Mouse (Mus musculus) WW6 (cell line): ENCODE results near the gene Inpp5d.

Experiments used
- DNase-seq: peaks from one replicate; pipeline ENCODE4 v3.0.0-alpha.2; 2013; ENCODE audit warnings: low read depth, low spot score

Gene Inpp5d

GRCm38 (mm10) chr1:87620211-87620668 lies at the start of gene Inpp5d:
Gene Inpp5d, plus strand, starts transcription at chr1:87620312.
- DNase-seq, result no peak

DNA sequence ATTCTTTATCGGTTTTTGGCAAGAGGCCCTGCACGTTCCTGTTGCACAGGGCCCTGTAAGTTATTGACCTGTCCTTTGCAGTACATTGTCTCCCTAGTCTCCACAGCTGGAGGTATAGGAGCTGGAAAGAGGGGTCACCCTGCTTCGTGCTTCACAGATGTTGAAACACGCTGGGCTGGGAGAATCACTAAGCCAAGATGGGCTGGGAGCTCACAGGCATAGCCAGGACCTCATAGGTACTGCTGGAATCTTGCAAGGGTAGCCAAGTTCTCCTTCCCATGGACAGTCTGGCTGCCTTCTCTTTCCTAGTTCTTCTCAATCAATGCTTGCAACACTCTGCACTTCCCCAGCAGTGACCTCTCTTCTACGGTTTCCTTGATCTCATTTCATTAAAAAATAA lies 46.9 kb upstream of the Inpp5d start:
- no peak for DNase-seq

- no peak for DNase-seq
Measured at GRCm38 (mm10) chr1:87573800-87574215, 46.3 kb upstream of the Inpp5d start, which contains the start of gene Ngef. Gene Ngef, minus strand, starts transcription at chr1:87573870.

- DNase-seq, result no peak
Measured at GRCm38 (mm10) chr1:87574353-87574752, 45.8 kb upstream of the Inpp5d start.

- no peak for DNase-seq
Measured at GRCm38 (mm10) chr1:87574785-87575184, 45.3 kb upstream of the Inpp5d start.

- DNase-seq, result no peak
Measured at GRCm38 (mm10) chr1:87578965-87579364, 41.1 kb upstream of the Inpp5d start.

- no peak for DNase-seq
Measured at GRCm38 (mm10) chr1:87580824-87581223, 39.3 kb upstream of the Inpp5d start.

DNA sequence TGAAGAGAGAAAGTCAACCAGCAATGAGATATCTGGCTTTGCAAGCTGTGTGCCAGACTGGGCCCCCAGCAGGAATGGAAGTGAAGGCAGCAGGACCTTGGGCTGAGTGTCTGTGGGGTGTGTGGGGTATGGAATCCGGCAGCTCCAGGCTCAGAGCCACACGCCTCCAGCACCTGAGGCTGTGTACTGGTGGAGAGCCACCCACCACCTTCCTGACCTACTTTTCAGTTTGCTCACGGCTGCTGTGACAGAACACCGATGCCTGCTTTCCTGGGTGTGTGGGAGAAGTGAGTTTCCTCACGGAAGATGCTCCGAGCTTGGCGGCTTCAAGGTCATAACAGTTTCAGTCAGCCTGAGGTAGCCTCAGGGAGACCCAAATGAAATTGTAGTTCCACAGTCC lies 30.9 kb upstream of the Inpp5d start:
- DNase-seq, result no peak

- DNase-seq, result no peak
Measured at GRCm38 (mm10) chr1:87589980-87590379, 30.1 kb upstream of the Inpp5d start.

GRCm38 (mm10) chr1:87594261-87594660 lies 25.9 kb upstream of the Inpp5d start:
- DNase-seq, result no peak

DNA sequence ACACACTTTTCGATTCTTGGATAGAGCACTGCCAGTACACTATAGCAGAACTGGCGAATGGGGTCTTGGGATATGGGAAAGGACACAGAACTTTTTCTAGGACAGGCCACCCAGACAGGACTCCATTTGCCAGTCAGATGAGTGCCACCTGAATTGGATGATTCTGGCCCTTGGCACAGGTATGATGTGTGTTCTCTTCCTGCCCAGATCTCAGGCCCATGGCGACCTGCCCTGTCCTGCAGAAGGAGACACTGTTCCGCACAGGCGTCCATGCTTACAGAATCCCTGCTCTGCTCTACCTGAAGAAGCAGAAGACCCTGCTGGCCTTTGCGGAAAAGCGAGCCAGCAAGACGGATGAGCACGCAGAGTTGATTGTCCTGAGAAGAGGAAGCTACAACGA lies 25.4 kb upstream of the Inpp5d start:
- no peak for DNase-seq

GRCm38 (mm10) chr1:87600533-87600932 lies 19.6 kb upstream of the Inpp5d start:
- DNase-seq, result no peak

DNA sequence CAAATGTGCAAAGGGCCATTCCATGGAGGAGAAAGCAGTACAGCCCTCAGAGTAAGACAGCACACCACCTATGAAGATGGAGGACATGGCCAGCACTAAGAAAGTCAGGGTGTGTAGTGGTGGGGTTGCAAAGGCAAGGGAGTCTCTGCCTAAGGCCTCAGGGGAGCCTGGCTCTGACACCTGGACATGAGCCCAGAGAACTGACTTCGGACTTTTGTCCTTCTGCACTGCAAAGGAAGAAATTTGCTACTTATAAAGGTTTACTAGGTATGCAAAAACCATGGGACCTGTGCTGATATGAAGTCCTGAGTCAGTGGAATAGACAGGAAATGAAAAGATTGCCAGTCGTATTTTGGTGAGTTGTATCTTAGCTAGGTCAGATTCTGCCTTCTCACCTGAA lies 18.3 kb upstream of the Inpp5d start:
- DNase-seq, result no peak

GRCm38 (mm10) chr1:87603389-87603788 lies 16.7 kb upstream of the Inpp5d start:
- no peak for DNase-seq

- no peak for DNase-seq
Measured at GRCm38 (mm10) chr1:87605296-87605695, 14.8 kb upstream of the Inpp5d start.

- no peak for DNase-seq
Measured at GRCm38 (mm10) chr1:87607385-87608091, 12.6 kb upstream of the Inpp5d start.

DNA sequence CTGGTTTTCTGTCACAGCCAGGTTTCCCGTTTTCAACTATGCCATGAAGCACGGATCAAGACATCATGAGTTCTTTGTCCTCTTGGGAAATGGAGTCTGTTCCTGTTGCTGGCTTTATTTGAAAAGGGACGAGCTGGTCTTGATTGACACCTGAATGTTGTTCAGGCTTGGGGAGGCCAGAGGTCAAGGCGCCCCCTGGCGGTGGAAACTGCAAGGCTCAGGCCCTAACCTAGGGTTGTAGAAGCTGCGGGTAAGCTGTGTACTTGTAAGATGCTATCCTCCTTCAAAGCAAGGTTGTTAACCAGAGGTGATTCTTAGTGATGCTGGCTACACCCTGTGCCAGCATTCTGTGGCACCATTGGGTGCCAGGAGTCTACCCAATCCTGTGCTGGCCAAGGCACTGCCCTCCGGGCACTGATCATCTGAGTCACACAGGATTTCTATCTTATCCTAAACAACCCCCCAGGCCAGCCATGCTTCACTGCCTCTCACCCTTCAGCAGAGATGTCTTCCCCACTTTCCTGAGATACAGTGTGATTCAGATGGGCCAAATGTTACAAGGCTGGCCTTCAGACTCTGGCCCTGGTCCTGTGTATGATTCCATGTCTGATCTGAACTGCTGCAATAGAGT lies 11.6 kb upstream of the Inpp5d start:
- no peak for DNase-seq

DNA sequence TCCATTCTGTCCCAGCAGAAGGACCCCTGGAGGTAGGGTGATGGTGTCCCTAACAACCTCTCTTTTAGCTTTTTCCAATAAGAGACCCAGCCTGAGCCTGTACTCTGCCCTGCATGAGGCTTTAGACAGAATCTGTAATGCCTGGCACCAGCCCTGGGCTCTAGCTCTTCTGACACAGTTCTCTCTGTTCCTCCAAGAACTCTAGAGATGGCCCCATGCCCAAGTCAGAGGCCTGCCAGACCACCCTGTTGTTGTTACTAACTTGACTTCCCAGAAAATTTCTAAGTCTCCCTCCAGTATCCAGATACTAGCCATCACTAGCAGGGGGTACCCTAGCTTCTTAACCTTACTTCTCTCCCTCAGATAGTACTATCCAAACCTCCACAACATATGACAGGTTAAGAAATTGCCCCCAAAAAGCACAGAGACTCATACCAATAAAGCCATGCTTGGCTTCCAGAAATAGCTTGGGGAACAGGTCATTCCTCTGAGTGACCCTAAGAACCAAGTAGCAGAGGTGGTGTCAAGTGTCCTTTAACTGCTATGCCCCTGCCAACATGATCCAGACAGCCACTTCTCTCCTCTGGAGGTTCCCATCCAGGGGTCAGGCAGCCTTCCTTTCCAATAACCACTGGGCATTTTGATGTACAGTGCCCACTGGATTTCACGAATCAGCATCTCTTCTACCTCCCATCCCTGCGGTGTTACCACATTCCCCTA lies 5.4 kb upstream of the Inpp5d start:
- DNase-seq, result no peak

DNA sequence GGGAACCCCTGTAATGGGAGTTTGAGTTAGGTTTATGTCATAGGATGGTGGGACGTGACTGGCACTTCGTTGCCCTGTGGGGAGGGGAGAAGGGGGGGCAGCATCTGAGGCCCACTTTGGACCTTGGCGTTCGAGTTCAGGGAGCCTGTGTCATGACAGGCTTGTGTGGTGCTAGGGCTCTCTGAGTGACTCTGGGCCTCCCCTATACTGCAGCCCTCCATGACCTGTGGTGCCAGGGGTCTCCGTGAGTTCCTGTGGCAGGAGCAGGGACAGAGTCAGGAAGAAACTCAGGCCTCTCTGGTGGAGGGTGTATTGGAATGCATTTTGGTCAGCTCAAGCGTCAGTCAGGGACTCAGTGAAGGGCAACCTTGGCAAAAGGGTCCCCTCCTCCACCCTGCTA lies 581 bp downstream of the Inpp5d start:
- no peak for DNase-seq

DNA sequence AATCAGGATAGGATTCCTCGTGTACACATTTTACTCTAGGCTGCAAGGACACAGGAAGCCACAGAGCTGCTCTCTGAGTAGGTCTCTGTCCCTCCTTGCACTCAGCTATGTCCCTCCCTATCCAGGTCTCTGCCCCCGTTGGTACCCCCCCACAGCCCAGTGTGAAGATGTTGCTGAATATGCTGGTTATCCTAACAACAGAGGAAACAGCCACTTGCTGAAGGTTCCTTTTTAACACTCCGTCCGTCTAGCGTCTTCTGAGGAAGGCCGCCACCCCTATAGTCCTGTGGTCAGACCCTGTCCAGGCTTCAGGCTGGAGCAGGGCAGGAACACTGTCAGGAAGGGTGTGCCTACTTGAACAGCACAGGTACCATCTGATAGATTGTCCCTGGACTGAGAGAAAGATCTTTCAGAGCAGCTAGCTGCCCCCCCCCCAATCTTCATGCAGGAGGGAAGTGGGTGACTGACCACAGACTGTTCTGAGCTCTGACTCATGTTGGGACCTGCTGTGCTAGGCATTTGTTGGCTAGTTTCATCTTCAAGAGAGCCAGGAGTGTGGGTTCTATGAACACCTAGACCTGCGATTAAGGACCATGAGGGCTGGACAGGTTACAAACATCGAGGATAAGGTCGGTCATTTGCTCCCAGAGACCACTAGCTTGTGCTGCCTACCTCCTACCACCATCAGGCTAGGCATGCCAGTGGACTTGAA lies 1.2 kb downstream of the Inpp5d start:
- DNase-seq, result no peak

DNA sequence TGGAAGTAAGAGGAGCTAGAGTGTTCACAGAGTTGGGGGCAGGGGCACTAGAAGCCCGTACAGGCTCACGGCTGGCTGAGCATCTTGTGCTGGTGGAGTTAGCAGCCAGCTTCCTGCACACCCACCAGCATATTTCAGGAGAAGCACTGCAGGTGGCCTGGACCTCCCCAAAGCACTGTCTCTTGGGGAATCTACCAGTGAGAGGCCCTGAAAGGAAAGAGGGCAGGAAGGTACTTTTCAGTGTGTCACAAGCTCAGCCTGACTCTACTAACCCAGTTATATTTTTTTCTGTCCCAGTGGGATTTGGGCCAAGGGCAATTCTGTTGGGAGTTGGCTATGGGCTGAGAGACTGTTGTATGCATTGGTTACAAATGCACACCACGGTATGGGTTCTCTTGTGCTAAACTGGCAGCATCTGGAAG lies 1.8 kb downstream of the Inpp5d start:
- no peak for DNase-seq
